Mouse (Mus musculus) lung, adult 2 months (tissue): Measurements from ENCODE around the gene Ankrd37. TPM values are rescaled to one million over a fixed set of nuclear protein-coding genes. Genes with fewer than 3 reads are reported as not detected.

Experiments
- DNase-seq: peaks from one replicate; pipeline ENCODE4 v3.0.0; 2022
- H3K4me1 ChIP-seq: fragments of 200-500 bp; 2 replicates; pipeline ENCODE4 v1.6.1; 2011; ENCODE audit warnings: low read length; ENCODE audit not compliant: control insufficient read depth, insufficient read depth
- H3K4me3 ChIP-seq: fragments of 200-500 bp; replicated peaks from 2 replicates; pipeline ENCODE3; 2011; ENCODE audit warnings: low read depth, mild to moderate bottlenecking, control low read depth, low read length; ENCODE audit errors: extremely low read depth
- CTCF ChIP-seq: fragments of 200-500 bp; IDR thresholded peaks from 2 replicates; pipeline ENCODE4 v1.5.1; 2011; ENCODE audit warnings: mild to moderate bottlenecking, low read length, control low read depth; ENCODE audit not compliant: insufficient read depth
- POLR2A ChIP-seq: fragments of 200-500 bp; IDR thresholded peaks from 2 replicates; pipeline ENCODE4 v1.6.1; 2011; ENCODE audit warnings: low read depth, mild to moderate bottlenecking, control low read depth, low read length, borderline replicate concordance; ENCODE audit errors: extremely low read depth
- WGBS: fragments of 180-500 bp; shearing (Covaris S2); methylation state at CpG from one replicate; pipeline ENCODE4 v1.1.7; 2018; 5-methylcytosine and 5-hydroxymethylcytosine counted together
- polyA plus RNA-seq: library from polyadenylated mRNA; depleted of rRNA; stranded (reverse); fragments of >200 nt; gene quantifications from 2 replicates; pipeline ENCODE4 v1.2.3, GENCODE M21; 2012; rRNA removed

Ankrd37 gene
- polyA plus RNA-seq, 1 experiment: 3.9 TPM

DNA sequence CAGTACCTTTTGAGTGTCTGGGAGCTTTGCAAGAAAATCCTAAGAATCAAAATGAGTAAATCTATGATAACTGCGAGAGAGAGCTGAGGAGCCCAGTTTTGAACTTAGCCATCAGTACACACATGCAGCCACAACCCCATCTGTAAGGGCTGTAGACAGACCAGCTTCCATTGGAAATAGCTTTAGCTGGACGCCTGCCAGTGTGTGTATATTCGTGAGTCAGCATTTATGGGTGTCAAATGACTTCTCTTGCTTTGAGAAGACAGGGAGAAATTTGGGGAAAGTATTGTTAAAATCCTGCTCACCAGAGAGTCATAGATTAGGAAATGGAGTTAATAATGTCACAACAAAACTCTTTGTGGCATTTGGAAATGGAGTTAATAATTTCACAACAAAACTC, 18.8 kb downstream of the Ankrd37 start:
- WGBS: 59% methylated on average over 3 of the region's 3 CpGs

DNA sequence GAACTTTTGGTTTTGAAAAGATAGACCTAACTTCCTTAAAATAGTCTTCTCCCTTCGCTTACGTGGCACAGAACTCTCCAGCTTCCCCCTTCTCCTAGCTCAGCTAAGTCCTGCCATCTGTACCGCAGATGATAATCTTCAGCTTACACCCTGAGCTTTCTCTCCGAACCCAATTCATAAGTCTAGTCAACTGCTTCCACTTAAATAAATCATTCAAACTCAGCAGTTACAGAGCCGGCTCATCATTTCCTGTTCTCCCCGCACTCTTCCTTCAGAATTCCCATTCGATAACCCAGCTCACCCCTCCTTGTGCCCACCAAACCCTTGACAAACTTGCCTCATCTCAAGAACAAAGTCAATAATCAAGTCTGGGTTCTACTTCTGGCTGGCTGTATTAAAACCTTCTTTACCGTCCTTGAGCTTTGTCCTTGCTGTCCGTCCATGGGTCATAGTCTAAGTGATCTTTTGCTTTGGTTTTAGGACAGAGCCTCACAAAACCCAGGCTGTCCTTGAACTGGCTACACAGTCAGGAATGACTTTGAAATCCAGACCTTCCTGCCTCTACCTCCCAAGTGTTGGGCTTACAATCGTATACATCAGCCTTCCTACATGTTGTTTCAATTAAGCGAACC, 29.6 kb downstream of the Ankrd37 start:
- H3K4me1 ChIP-seq: no peaks in the 10 kb centered on the region

More for the DNA sequence above, 18.8 kb downstream of the Ankrd37 start:
- H3K4me1 ChIP-seq: no peaks in the 10 kb centered on the region
- TF ChIP-seq POLR2A (no peak), CTCF (no peak)
- no peak for DNase-seq
- no peak overlapping the region for H3K4me3 ChIP-seq

DNA sequence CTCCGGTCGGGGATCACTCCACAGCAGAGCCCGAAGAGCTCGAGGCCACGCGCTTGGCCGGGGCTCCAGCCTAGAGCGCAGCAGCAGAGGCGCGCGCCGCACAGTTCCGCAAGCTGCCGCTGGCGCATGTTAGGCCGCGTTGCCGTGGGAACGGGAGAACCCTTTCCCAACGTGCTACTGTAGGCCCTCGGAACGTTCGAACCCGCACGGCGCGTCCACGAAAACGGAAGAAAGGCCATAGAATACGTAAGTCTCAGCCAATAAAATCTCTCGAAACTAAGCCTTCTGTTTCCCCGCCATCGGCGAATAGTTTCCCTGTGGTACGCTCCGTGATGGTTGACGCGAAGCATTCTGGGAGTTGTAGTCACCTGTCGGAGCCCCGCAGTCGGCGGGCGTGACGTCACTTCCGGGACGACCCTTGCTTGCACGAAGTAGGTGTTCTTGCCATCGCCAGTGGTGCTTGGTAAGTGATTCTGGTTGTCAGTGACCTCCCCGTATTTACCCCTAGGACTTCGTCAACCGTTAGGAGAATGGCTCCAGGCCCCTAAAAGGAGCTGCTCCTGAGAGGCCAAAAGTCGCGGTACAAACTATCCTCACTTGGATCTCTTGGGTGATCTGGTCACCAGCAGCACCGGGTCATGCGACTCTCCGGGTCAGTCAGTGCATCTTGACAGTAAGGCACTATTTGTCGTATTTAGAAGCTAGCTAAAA, 30.2 kb downstream of the Ankrd37 start, which contains the start of the genes 1700029J07Rik and Ufsp2:
Gene 1700029J07Rik, minus strand, starts transcription at position 127 of the 711 bp plus-strand sequence.
Gene Ufsp2, plus strand, starts transcription at position 403 of the 711 bp plus-strand sequence.
- TF ChIP-seq POLR2A (peak; percentile 73; the same call in 1 of the 2 replicates), CTCF (peak; percentile 42; the same call in 1 of the 2 replicates)
- Histone ChIP-seq H3K4me3 (peak within 1 kb of the TSS; percentile 89), H3K4me1 (no peaks in the 10 kb centered on the region)
- DNase-seq: peak; percentile 97
- WGBS: under 1% methylated on average over 57 of the region's 57 CpGs

More for the DNA sequence above, 29.6 kb downstream of the Ankrd37 start:
- 33% methylated on average over 11 of the region's 11 CpGs for WGBS
- peak overlapping the region; percentile 89 for H3K4me3 ChIP-seq
- DNase-seq: no peak
- TF ChIP-seq CTCF: no peak
- TF ChIP-seq POLR2A: no peak

DNA sequence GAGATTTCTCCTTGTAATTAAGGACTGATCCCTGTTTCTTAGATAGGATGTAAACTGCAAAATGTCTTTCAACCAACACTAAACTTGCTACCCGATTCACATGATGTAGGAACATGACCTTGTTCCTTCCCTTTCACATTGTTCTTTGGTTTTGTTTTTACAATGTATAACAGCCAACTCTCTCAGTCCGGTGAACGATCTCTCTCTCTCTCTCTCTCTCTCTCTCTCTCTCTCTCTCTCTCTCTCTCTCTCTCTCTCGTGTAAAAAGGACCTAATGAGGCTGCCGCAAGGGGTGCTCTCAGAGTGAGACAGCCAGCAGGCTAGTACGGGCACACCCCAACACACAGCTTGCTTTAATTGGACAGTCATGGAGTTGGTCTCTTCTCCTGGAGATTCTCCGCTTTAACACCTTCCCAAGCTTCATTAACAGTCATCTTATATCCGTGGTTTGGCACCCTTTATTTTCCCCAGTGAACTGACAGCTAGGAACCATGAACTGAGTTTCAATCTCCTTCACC, 31.5 kb downstream of the Ankrd37 start:
- TF ChIP-seq CTCF: no peak
- TF ChIP-seq POLR2A: no peak
- WGBS: 70% methylated on average over 8 of the region's 8 CpGs

DNA sequence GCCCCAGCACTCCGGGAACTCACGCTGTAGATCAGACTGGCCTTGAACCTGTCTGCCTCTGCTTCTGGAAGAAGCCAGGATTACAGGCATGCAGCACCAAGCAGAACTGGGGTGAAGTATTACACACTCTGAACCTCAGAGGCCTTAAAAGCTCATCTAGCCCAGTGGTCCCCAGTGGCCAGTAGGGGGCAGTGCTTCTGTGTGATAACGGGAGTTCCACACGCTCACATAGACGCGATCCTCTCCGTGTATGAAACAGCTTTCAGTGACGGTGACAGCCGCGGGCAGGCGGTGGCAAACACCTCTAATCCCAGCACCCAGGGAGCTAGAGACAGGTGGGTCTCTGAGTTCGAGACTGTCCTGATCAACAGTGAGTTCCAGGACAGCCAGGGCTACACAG, 34.6 kb downstream of the Ankrd37 start:
- TF ChIP-seq POLR2A (no peak), CTCF (peak; percentile 16; the same call in 1 of the 2 replicates)
- DNase-seq: no peak
- WGBS: 94% methylated on average over 12 of the region's 12 CpGs
- H3K4me1 ChIP-seq: no peaks in the 10 kb centered on the region
- H3K4me3 ChIP-seq: no peak overlapping the region

More for the DNA sequence above, 31.5 kb downstream of the Ankrd37 start:
- no peaks in the 10 kb centered on the region for H3K4me1 ChIP-seq
- no peak overlapping the region for H3K4me3 ChIP-seq
- no peak for DNase-seq

DNA sequence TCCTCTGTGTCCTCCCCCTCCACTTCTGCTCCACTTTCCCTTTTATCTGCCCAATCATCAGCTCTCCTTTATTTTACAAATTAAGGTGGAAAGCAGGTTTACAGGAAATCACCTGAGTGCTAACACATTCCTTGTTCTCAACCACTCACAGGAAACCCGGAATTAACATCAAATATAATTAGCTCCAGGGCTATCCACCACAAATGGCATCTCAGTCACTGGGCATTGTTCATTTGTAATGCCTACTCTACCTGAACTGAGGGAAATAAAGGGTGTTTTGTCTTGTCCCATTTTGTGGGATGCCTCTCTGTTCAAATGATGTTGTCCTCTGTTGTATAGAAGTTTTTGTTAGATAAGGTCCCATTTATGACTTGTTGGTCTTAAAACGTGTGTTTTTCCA, 54.9 kb downstream of the Ankrd37 start:
- Histone ChIP-seq H3K4me3 (no peak overlapping the region), H3K4me1 (no peaks in the 10 kb centered on the region)
- TF ChIP-seq POLR2A (no peak), CTCF (no peak)
- WGBS: 69% methylated on average over 2 of the region's 2 CpGs
- DNase-seq: no peak

Other genes starting within 250 kb of the Ankrd37 start
- gene Pdlim3, start 120.2 kb downstream of the Ankrd37 start, polyA plus RNA-seq: 30.8 and 63.1 TPM in 2 replicates
- gene Ccdc110, start 71.1 kb downstream of the Ankrd37 start, polyA plus RNA-seq: 0.14 TPM in 1 of 2 replicates, not detected in the other
- gene 1700029J07Rik, start 30.5 kb downstream of the Ankrd37 start, polyA plus RNA-seq: 1.1 and 1.2 TPM in 2 replicates
- 7.6 and 15.5 TPM in 2 replicates for gene Ufsp2, start 30.2 kb downstream of the Ankrd37 start, polyA plus RNA-seq
- 0.35 and 0.45 TPM in 2 replicates for gene Lrp2bp, start 6.4 kb downstream of the Ankrd37 start, polyA plus RNA-seq
- gene Cfap97, start 146.1 kb upstream of the Ankrd37 start, polyA plus RNA-seq: 3.9 and 6.7 TPM in 2 replicates
- gene Snx25, start 146.5 kb upstream of the Ankrd37 start, polyA plus RNA-seq: 17.5 and 23.7 TPM in 2 replicates
- gene Slc25a4, start 205.6 kb upstream of the Ankrd37 start, polyA plus RNA-seq: 293 and 360 TPM in 2 replicates